Mouse (Mus musculus) urinary bladder, postnatal 4 days (tissue): ENCODE data around the gene Gm6482.
"Not testable (repeated sequence)": the region's sequence is repeated elsewhere in the genome, so short reads cannot be mapped to it uniquely, and the experiment has no call there.

Experiments
- DNase-seq, 2 experiments: peaks; one replicate each; pipeline ENCODE4 v3.0.0; 2021 to 2022; ENCODE audit warnings: low spot score in 2 of 2

The Gm6482 gene

DNA sequence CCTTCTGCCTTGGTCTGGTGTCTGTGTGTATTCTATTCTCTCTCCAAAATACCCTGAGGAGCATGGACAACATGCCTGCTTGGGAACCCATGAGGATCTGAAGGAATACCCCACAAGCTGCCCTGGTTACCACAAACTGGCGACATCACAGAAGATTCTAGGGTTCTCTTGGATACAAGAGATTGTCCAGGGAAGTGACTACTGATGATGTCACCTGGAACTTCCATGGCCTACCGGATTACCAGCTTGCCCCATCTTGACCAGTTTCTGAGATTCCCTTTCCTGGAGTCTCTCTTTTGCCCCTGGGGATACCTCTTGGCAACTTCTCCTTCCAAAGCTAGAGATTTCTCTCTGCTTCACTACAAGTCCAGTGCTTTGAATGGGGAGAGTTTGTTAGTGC, at the start of gene Gm6482:
Gm6482 (minus strand) TSS at position 101 of the 400 bp plus-strand sequence.
- DNase-seq, result not testable (repeated sequence)

GRCm38 (mm10) chr14:41453418-41453817, 45.3 kb upstream of the Gm6482 start, which contains the start of gene Gm7954:
TSS of gene Gm7954 (minus strand) at chr14:41453518.
- DNase-seq, result not testable (repeated sequence)

- DNase-seq, result peak in 1 of 2 experiments; percentile 58
Observed at GRCm38 (mm10) chr14:41425393-41426075, 17.5 kb upstream of the Gm6482 start.

DNA sequence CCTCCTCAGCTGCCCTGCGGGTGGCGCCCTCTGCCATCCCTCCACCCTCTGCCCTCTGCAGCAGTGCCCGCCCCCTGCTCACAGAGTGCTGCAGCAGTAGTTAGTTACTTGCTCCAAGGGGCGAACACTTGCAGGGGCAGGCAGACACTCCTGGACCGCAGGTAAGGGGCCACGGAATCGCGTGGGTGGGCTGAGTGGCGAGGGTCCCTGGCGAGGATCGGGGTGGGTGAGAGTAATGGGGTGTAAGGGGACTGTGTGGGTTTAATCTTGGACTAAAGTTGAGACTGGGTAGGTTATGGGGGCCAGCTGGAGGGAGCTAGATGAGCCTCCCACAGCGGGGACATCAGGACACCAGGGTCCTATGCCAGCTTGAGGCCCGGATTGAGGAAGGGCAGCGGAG, 16.6 kb upstream of the Gm6482 start:
- DNase-seq, result peak in 1 of 2 experiments; percentile 55

DNA sequence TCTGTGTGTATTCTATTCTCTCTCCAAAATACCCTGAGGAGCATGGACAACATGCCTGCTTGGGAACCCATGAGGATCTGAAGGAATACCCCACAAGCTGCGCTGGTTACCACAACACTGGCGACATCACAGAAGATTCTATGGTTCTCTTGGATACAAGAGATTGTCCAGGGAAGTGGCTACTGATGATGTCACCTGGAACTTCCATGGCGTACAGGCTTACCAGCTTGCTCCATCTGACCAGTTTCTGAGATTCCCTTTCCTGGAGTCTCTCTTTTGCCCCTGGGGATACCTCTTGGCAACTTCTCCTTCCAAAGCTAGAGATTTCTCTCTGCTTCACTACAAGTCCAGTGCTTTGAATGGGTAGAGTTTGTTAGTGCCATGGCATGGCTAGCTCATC, 21.8 kb downstream of the Gm6482 start, which contains the start of gene Gm7945:
Gm7945 (minus strand) TSS at position 101 of the 400 bp plus-strand sequence.
- DNase-seq, result not testable (repeated sequence)
